Mouse (Mus musculus) layer of hippocampus, adult 8-10 months (tissue): ENCODE data around the gene Pacrg. TPM values are rescaled to one million over a fixed set of nuclear protein-coding genes. Genes with fewer than 3 reads are reported as not detected.

ENCODE experiments used
- DNase-seq, 2 experiments: peaks; one replicate each; pipeline ENCODE4 v3.0.0; 2022; ENCODE audit warnings: low spot score in 2 of 2
- total RNA-seq, 4 experiments: library from RNA; stranded (reverse); gene quantifications; 2 replicates each; pipeline ENCODE4 v1.2.4; 2022

The Pacrg gene
- total RNA-seq, 4 experiments from 2014 or later = 20.0 to 28.8 (median 23.4) TPM

DNA sequence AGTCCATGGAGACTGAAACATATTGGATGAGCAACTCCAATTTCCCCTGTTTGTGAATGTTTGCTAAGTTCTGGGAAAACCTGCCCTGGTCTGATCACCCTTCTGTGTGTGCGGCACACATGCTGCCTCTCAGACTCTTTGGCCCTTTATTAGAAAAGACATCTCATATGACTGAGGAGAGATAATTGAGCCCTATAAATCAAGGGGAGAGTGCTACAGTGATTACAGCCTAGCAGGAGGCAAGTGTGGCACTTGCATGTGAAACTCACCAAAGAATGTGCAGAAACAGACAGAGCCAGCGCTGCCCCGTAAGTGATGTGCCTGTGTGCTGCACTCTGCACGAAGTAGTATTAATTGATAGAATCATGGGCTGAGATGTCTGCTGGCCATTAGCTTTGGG is 383.7 kb downstream of the Pacrg start:
- DNase-seq = no peak

DNA sequence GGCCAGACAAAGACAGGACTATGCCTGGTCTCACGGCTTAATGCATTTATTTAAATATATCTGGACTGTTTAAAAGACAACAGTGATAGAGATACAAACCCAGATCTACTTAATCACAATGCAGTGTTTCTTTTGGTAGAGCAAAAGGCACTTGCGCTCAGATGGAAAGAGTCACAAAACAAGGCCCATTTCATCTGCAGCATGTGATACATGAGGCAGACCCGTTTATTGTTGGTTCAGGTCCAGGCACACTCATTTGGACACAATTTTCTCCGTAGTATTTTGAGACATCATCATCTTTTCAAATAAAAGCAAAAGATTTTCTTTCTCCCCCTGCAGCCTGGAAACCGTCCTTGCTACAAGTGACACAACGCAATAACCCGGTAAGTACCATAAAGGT is 384.1 kb downstream of the Pacrg start:
- DNase-seq = no peak

GRCm38 (mm10) chr17:10454406-10454805 is 385.7 kb downstream of the Pacrg start:
- DNase-seq = peak; percentile 42 to 64

- no peak for DNase-seq
Measured at GRCm38 (mm10) chr17:10452801-10453200, 387.3 kb downstream of the Pacrg start.

DNA sequence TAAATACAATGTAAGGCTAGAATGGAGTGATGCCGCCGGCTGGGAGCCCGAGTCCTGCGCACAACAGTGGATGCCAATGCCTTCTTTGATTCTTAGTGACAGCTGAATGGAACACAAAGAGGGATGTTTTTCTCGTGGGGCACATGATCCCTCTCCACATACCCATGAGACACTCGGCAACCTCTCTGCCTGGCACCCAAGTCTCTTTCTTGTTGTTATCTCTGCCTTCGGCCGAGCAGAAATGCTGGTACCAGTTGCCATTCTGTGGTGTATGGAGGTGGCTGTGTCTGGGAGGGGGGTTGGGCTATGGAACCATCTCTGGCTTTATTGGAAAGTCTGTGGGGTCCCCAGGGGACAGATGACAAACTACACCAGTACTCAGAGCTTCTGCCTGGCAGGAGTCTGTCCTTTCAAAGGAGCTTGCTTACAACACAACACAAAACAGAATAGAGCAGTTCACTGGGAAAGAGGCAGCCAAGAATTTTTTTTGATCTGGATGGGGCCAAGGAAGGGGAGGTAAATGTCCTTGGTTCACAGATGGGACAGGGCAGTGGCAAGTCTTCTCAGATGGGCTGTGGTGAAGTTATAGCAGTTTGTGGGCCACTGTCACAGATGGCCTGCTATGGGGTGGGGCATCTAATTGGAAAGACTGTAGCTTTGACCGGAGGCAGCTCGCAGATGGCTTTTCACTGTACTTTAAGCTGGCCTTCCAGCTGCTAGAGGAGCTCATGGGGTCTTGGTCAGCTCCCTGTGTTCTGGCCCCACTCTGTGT is 388.6 kb downstream of the Pacrg start:
- peak; percentile 51 to 71 for DNase-seq

- DNase-seq = no peak
Measured at GRCm38 (mm10) chr17:10449800-10450299, 390.3 kb downstream of the Pacrg start.

GRCm38 (mm10) chr17:10448417-10448816 is 391.7 kb downstream of the Pacrg start:
- no peak for DNase-seq

GRCm38 (mm10) chr17:10441501-10442111 is 398.5 kb downstream of the Pacrg start:
- peak in 1 of 2 experiments; percentile 39 for DNase-seq

GRCm38 (mm10) chr17:10440961-10441360 is 399.1 kb downstream of the Pacrg start:
- no peak for DNase-seq

GRCm38 (mm10) chr17:10439815-10440214 is 400.3 kb downstream of the Pacrg start:
- DNase-seq = no peak

DNA sequence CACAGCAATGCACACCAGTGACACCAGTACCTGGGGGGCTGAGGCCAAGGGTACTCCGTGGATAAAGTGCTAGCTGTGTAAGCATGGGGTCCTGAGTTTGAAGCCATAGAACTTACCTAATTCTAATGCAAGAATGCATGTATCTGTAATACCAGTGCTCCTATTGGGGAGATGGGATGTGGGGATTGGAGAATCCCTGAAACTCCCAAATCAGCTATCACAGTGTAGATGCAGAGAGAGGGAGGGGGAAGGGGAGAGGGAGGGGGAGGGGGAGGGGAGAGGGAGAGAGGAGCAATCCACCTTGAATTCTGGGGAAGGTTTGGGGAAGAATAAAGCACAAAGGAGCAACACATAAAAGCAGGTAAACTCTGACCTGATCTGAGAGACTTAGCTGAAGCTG is 405.2 kb downstream of the Pacrg start:
- DNase-seq = no peak

- no peak for DNase-seq
Measured at GRCm38 (mm10) chr17:10432525-10433180, 407.5 kb downstream of the Pacrg start.

DNA sequence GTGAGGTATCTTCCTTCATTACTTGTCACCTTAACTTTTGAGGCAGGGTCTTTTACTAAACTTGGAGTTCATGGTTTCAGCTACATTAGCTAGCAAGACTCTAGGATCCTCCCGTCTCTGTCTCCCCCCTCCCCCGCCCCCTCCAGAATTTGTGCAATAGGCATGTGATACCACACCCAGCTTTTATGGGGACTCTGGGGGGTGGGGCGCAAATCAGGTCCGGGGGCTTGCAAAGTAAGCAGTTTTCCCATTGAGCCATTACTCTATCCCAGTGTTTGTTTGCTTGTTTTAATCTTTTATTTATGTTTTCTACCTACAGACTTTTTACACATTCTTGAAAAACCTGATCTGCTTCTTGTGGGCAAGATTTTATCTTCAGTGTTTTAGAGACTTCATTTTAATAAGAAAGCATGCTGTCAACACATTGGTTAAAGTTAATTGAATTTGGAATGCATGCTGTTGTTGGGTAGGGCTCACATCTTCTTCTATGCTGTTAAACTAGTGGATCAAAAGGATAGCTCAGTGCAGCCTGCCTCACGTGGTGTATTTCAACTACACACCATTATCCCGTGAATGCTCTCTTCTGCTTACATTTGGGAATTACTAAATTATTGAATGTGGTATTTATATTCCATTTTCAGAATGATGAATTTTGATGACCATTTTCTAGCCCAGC is 408.1 kb downstream of the Pacrg start:
- DNase-seq = no peak

DNA sequence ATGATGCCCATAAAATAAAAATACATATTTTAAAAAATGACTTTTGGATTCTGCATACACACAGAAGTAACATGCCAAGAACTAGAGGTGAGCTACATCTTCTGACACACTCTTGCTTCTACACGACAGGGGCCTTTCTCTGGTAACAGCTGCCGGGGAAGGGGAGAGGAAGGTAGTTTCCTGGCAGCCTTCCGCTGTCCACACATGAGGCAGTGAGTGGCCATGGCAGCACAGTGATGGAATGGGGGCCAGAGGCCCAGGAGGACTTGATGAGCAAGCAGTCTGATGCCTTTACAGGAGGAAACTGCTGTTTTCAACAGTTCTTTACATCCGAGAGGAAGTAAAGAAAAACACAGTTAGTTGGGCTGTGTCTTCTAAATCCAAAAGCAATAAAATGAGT is 409.3 kb downstream of the Pacrg start:
- DNase-seq = no peak

- no peak for DNase-seq
Measured at GRCm38 (mm10) chr17:10429406-10429805, 410.7 kb downstream of the Pacrg start.

- DNase-seq = no peak
Measured at GRCm38 (mm10) chr17:10425311-10425710, 414.8 kb downstream of the Pacrg start.

GRCm38 (mm10) chr17:10417558-10418253 is 422.4 kb downstream of the Pacrg start:
- no peak for DNase-seq

DNA sequence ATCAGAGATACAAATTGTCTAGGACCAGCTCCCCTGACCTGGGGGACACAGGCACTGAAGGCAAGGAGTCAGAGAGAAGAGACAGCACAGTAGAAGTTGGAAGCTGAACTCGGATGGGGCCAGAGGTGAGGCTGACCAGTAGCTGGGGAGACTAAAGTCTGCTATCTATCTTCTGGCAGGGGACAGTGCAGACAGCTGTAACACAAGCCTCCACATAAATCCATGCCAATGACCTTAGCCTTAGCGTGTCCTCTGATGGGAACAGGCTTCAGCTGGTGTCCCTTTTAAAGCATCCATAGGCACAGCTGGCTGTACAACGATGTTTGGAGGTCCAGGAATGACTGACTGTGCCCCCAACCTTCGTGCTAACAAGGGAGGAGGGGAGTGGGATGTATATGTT is 423.1 kb downstream of the Pacrg start:
- no peak for DNase-seq

DNA sequence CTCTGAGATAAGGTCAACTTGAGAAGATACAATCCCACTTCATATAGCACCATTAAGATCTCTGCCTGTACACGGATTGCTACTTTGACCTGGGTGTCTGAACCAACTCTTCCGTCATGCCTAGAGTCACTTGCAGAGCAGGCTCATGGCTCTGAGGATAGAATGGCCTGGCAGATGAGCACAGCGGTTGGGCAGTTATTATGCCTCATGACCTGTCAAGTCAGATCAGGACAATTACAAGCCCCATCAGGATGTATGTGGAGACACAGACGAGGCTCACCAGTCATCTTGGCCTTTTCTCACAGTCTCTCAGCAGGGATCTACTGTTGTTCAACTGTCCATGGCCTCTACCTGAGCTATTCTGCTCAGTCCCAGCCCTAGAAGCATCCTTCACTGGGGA is 424.0 kb downstream of the Pacrg start:
- no peak for DNase-seq

DNA sequence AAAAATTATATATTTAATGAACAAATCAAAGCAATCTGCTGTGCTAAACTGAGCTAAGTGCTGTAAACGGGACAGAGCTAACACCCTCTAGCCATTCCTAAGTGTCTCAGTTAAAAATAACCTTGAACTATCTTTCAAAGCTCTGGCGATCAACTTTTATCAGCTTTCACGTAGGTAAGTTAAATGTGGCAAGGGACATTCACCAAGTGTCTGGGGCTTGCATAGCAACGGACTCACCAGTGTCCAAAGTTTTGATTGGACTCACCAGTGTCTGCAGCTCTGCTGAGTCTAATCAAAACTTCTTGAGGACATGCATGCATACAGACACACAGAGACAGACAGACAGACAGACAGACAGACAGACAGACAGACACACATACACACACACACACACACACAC is 425.7 kb downstream of the Pacrg start:
- DNase-seq = no peak

DNA sequence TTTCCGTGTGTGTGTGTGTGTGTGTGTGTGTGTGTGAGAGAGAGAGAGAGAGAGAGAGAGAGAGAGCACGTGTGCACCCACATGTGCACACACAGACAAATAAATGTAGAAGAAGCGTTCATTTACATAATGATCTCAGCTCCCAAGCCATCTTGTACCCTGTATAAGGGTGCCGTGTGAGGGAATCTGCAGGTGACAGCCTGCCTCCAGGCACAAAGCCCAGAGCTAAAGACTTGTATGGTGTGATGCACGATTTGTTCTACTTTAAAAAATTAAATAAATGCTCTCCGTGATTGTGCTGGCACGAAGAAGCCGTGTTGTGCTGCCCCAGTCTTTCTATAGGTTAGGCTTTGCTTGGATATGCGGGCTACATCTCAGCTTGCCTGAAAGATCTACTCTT is 426.2 kb downstream of the Pacrg start:
- DNase-seq = no peak
